Mouse (Mus musculus): ENCODE results near the gene Pcca.
"Not testable (repeated sequence)": the region's sequence is repeated elsewhere in the genome, so short reads cannot be mapped to it uniquely, and the experiment has no call there.

Pcca gene

GRCm38 (mm10) chr14:122534017-122534924 lies at the start of gene Pcca:
TSS of gene Pcca (plus strand) at chr14:122534324.
- peak; percentile 97 for DNase-seq

GRCm38 (mm10) chr14:122484458-122484843 lies 49.7 kb upstream of the Pcca start:
- DNase-seq = no peak

GRCm38 (mm10) chr14:122484844-122485551 lies 49.1 kb upstream of the Pcca start:
- no peak for DNase-seq

- DNase-seq = no peak
Observed at GRCm38 (mm10) chr14:122485635-122486181, 48.4 kb upstream of the Pcca start.

DNA sequence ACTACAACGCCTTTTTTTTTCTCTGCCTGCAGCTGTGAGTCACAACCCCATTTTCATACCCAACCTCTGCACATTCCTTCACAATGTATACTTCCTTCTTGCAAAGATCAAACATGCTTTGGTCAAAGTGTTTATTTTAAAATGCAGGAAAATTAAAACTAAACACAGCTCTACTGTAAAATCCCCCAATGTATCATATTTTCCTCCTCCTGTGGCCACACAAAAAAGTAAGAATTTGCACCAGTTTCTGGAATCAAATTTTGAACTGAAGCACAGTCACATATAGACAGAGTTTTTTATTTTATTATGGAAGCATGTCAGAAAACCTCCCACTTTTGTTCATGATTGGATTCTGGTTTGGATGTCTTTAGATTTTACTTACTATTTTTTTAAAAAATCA lies 47.5 kb upstream of the Pcca start:
- no peak for DNase-seq

DNA sequence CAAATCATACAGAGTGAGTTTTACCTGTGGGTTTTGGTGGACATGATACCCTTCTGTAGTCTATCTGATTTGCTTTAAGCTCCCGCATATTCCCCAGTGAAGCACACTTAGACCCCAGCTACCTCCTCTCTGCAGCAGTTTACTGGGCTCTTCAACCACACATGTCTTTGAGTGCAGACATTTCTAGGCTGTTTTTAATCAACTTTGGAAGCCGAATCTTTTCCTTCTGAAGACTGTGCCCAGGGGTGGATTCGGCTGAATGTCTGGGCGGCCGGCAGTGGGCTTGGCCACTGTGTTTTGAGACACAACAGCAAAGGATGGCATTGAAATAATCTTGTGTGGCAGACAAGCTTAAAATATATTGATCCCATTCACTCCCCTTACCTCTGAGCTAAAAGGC lies 46.8 kb upstream of the Pcca start:
- DNase-seq = no peak

- no peak for DNase-seq
Observed at GRCm38 (mm10) chr14:122489041-122489440, 45.1 kb upstream of the Pcca start.

DNA sequence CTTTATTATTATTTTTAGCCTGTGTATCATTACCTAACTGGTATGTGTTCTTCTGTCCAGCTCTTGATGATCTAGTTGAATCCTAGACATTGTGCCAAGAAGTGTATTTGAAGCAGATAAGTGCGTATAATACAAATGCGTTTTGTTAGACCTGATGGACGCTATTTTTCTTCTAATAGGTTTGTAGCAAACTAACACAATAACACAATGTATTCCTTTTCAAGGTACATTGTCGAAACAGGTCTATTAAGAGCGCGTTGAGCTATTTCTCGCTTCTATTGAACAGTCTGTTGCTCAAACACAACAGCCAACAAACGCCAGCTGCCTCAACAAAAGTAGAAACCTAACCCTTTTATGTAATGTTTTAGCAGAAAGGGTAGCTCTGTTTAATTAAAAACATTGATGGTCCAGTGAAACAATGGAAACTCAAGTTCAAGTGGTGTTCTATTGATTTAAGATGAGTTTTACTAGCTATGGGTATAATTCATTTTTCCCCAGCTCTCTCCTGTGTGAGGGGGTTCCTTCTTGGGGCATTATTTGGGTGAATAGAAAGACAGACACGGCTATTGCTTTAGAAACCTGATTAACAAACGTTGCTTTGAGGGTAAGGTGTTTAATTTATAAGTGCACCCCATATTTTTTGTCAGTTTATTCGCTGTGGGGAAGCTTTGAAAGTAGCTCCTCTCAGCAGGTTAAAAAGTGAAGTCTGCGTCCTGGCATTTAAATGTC lies 44.3 kb upstream of the Pcca start:
- DNase-seq = no peak

GRCm38 (mm10) chr14:122490441-122491328 lies 43.4 kb upstream of the Pcca start, which contains the start of gene Gm10837:
TSS of gene Gm10837 (plus strand) at chr14:122490586.
- no peak for DNase-seq

DNA sequence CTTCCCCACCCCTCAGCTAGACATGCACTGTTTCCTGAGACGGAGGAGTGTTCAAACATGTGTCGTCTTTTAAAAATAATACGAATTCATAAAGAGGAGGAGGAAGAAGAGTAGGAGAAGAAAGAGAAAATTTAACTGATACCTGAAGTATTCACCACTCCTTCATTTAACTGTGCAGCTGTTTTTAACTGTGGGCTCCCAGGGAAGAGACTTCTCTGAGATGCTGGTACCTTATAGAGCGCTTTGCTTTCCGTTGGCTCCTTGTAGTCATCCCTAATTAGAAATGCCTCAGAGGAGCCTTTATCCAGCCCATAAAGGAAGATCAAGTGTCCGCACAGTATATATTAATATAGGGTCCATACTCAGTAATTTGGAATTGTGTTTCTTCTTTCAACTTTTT lies 42.6 kb upstream of the Pcca start:
- DNase-seq = no peak

DNA sequence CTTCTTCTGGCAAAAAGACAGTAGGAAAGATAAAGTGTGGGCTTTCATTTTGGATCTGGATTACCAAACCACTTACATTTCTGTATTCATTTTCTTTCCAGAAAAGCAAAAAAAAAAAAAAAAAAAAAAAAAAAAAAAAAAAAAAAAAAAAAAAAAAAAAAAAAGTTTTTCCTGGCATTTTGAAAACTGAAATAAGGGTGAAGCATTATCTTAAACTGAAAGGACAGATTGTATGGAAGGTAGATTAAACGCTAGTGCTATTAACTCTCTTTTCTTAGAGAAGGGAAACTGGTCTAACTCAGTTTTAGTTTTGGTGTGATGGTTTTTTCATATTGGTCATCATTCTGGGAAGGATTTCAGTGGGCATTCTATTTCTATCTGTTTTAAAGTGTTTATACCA lies 42.1 kb upstream of the Pcca start:
- DNase-seq = no peak

- DNase-seq = no peak
Observed at GRCm38 (mm10) chr14:122509058-122509457, 25.1 kb upstream of the Pcca start.

- no peak for DNase-seq
Observed at GRCm38 (mm10) chr14:122511519-122511918, 22.6 kb upstream of the Pcca start.

GRCm38 (mm10) chr14:122513511-122514036 lies 20.6 kb upstream of the Pcca start:
- DNase-seq = peak; percentile 39

- DNase-seq = no peak
Observed at GRCm38 (mm10) chr14:122528475-122528874, 5.6 kb upstream of the Pcca start.

DNA sequence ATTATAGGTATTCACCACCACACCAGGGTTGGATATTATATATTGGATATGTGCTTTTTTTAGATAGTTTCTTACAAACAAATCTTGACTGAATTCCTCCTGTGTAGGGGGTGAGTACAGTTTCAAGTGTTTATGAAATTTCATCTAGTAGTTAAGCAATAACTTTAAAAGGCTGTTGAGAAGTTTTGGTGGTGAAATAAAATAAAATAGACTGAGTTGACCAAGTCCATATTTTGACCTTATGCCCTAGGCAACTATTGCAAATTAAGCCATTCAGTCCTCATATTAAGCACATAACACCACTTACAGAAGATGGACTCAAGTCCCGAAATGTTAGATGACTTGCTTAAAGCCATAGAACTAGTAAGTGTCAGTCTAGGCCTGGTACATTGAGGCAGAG lies 1.9 kb downstream of the Pcca start:
- no peak for DNase-seq

GRCm38 (mm10) chr14:122548421-122548820 lies 14.3 kb downstream of the Pcca start:
- no peak for DNase-seq

GRCm38 (mm10) chr14:122548905-122549304 lies 14.8 kb downstream of the Pcca start:
- no peak for DNase-seq

DNA sequence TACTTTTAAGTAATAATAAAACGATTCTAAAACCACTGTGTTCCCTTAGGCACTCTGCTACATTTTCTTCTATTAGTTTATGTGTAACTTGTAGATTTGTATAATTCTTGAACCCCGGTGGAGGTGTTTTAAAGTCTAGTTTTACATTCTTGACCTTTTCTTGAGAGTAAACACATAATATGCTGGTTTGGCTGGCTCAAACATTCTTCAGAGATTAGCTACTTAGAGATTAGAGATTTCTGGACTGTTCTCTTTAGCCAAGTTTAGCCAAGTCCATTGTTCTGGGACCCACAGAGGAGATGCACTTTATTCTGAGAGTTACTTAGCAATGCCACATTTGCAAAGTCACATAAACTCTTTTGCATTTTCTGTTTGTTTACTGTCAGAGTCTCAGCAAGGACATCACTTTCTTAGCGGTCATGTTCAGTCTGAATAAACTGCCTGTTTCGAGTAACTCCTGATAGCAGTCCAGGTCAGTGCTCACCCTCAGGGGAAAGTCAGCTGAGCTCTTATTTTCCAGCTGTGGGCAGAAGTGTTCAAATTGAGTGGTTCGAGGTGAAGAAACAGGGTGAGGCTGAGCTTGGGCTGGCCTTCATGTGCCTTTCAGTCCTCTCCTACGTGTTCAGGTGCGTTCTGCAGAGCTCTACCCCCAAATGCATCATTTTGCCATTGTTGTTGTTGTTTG lies 18.8 kb downstream of the Pcca start:
- DNase-seq = no peak

DNA sequence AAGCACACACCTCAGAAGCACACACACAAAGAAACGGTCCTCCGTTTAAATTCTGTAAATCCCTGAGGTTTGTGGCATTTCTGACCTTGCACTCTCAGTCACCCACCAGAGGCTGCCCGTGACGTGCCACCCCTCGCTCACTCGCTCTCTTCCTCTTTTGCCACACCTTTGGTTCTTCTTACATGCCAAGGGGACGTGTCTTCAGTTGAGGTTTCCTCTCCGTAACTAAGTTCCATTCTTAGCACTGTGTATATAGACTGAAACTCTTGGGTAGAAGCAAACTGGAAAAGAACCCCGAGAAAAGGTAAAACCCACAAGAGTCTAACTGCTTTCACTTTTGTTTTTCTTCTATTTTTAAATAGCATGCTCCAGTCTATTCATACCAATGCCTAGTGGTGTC lies 23.2 kb downstream of the Pcca start:
- DNase-seq = no peak

DNA sequence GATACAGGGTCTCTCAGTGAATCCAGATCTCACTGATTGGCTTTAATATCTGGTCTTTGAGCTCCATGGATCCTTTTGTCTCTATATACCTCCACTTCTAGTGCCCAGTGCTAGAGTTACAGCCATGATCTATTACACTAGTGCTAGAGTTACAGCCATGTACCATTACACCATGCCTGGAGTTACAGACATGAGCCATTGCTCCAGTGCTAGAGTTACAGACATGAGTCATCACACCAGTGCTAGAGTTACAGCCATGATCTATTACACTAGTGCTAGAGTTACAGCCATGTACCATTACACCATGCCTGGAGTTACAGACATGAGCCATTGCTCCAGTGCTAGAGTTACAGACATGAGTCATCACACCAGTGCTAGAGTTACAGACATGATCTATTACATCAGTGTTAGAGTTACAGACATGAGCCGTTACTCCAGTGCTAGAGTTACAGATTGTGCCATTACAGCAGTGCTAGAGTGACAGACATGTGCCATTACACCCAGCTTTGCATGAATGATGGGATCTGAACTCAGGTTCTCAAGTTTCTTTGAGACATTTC lies 26.8 kb downstream of the Pcca start:
- not testable (repeated sequence) for DNase-seq

All from kidney, postnatal 10 days (tissue).